Mouse (Mus musculus): ENCODE results near the gene Lmo2. TPM values are rescaled to one million over a fixed set of nuclear protein-coding genes. Genes with fewer than 3 reads are reported as not detected.

Lmo2 gene
- total RNA-seq, 2 experiments from 2014 or later, result 19.0 to 21.9 TPM

DNA sequence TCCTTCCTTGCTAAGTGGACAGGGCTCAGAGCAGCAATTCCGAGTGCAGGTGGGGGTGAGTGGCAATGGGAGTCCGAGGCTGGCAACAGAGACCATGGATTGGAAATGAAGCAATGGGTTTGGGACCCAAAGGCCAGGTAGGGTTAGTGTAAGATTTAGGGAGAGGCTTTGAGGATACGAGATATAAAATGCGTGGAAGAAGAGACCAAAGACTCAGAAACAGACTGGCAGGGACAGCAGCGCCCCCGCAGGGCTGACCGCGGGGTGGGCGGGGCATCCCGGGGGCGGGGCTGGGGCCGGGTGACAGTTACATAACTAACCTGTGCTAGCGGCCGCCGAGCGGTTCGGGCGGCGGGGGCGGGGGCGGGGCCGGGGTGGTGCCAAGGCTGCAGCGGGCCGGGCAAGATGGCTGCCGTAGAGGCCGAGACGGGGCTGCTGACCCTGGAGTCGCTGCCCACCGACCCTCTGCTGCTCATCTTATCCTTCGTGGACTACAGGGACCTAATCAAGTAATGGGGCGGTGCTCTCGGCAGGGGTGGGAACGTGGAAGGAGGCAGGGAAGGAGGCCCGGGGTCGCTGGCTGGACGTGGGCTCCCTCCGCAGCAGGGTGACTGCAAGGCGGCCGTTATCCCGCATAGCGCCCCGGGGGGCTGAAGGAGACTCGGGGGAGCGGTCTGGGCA, 69.8 kb downstream of the Lmo2 start, which contains the start of gene Fbxo3:
TSS of gene Fbxo3 (plus strand) at position 264 of the 681 bp plus-strand sequence.
- intact Hi-C loops (cut with DNase I), result no loop called here

GRCm38 (mm10) chr2:104028139-104028723, 70.4 kb downstream of the Lmo2 start, which contains the start of gene 4931422A03Rik:
Gene 4931422A03Rik (minus strand): TSS chr2:104028361.
- DNase-seq (ENCODE audit: low spot score in 2 of 2), result peak; percentile 16
- intact Hi-C loops (cut with DNase I), result no loop called here

More for the DNA sequence above, 69.8 kb downstream of the Lmo2 start, which contains the start of gene Fbxo3:
- DNase-seq (ENCODE audit: low spot score in 2 of 2), result peak; percentile 71 to 77

- DNase-seq (ENCODE audit: low spot score in 2 of 2), result no peak
- intact Hi-C loops (cut with DNase I), result no loop called here
Observed at GRCm38 (mm10) chr2:104029074-104029473, 71.3 kb downstream of the Lmo2 start.

DNA sequence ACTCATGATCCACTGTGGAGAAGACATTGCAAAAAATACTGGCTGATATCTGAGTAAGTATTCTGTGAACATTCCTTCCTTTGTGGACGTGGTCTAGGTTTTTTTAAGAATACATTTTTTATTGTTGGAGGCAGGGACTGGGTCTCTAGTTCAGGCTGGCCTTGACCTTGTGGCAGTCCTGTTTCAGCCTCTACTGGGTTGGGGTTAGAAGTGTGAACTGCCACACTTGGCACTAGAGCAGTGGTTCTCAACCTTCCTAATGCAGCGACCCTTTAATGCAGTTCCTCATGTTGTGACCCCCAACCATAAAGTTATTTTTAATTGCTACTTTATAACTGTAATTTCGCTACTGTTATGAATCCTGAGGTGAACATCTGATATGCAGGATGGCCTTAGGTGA, 72.6 kb downstream of the Lmo2 start:
- intact Hi-C loops (cut with DNase I), result loop anchor here (10.0 kb wide), 2 partner anchors 94 to 394 kb away; partner anchors contain the start of gene A930018P22Rik
- DNase-seq (ENCODE audit: low spot score in 2 of 2), result no peak

Other genes starting within 250 kb of the Lmo2 start
- 10 to 100 TPM; 28.3 to 29.5 TPM for gene Nat10, start 196.7 kb upstream of the Lmo2 start, total RNA-seq (2021)
- gene Caprin1, start 160.3 kb upstream of the Lmo2 start, total RNA-seq (2021), result 100 to 1,000 TPM; 339 to 364 TPM
- gene Fbxo3, start 69.7 kb downstream of the Lmo2 start, total RNA-seq (2021), result 10 to 100 TPM; 52.2 to 53.6 TPM
- not detected for gene 4931422A03Rik, start 70.4 kb downstream of the Lmo2 start, total RNA-seq (2021)
- under 1 TPM; 0.19 to 0.35 TPM for gene Gm10912, start 107.8 kb downstream of the Lmo2 start, total RNA-seq (2021)
- gene Gm10799, start 110.6 kb downstream of the Lmo2 start, total RNA-seq (2021), result not detected
- under 1 TPM; 0.59 to 0.88 TPM for gene Cd59b, start 111.9 kb downstream of the Lmo2 start, total RNA-seq (2021)
- gene Cd59a, start 137.8 kb downstream of the Lmo2 start, total RNA-seq (2021), result 1 to 10 TPM; 2.0 to 2.1 TPM
- gene A930018P22Rik, start 164.8 kb downstream of the Lmo2 start, total RNA-seq (2021), result under 1 TPM in 1 of 2 experiments, not detected in 1; 0.44 TPM

All from left cerebral cortex, postnatal 14 days (tissue).